Mouse (Mus musculus) hematopoietic stem cell, adult 5-6 weeks (primary cell): ENCODE measurements around the gene Pxt1. TPM values are rescaled to one million over a fixed set of nuclear protein-coding genes. Genes with fewer than 3 reads are reported as not detected.

Source experiments
- ATAC-seq, 2 experiments: fragments of 125-278 bp in 1 of 2; replicated peaks in 1 of 2; 2 replicates each; pipeline ENCODE4 v1.8.0; 2016 to 2017; ENCODE audit warnings: inconsistent platforms in 2 of 2, mild to moderate bottlenecking in 2 of 2, moderate number of reproducible peaks in 2 of 2, low read depth in 1 of 2, moderate TSS enrichment in 1 of 2; ENCODE audit not compliant: low FRiP score in 2 of 2, poor library complexity in 2 of 2, severe bottlenecking in 2 of 2, insufficient read depth in 1 of 2, low TSS enrichment in 1 of 2
- total RNA-seq: library from RNA; stranded (forward); fragments of 172-1452, 232-1000 nt; gene quantifications from 2 replicates; pipeline ENCODE4 v1.2.3, GENCODE M21; 2017

Gene Pxt1
- total RNA-seq, 1 experiment from 2014 or later = not detected

DNA sequence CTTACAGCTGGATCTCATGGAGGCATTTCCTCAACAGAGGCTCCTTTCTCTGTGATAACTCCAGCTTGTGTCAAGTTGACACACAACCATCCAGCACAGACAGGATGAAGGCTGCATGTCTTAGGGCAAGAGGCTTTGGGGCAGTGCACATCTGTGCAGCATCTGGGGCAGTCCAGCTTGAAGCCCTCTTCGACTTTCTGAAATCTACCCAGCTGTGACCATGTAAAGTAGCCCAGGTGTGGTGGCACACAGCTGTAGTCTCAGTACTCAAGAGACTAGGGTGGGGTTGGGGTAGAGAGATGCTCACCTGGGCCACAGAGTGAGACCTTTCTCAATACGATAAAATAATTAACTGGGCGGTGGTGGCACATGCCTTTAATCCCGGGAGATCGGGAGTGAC, 45.8 kb downstream of the Pxt1 start:
- ATAC-seq = no peak

DNA sequence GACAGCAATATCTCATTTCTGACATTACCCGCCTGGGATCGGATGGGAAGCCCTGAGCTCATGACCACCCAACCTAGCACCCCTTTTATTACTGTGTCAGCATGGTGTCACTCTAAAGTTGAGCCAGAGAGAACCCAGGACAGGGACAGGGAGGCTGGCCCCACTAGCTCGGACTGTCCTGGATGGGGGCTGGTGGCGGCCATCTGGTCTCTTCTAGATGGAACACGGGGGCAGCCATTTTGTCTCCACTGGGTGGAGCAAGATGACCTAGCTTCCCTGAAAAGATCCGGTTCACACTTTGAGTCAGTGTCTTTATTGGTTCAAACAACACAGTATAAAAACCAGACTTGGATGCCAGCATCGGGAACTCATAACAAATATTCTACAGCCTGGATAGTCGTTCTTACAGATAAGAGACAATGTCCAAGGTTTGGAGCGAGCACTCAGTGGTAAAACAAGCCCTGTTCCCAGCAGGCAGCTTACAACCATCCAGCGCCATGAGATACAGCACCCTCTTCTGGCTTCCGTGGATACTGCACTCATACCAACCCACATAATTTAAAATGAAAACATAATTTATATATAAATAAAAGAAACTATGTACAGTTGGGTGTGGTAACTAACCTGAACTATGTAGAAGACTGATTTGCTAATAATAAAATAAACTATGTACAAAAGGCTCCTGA, 47.4 kb downstream of the Pxt1 start:
- no peak for ATAC-seq

DNA sequence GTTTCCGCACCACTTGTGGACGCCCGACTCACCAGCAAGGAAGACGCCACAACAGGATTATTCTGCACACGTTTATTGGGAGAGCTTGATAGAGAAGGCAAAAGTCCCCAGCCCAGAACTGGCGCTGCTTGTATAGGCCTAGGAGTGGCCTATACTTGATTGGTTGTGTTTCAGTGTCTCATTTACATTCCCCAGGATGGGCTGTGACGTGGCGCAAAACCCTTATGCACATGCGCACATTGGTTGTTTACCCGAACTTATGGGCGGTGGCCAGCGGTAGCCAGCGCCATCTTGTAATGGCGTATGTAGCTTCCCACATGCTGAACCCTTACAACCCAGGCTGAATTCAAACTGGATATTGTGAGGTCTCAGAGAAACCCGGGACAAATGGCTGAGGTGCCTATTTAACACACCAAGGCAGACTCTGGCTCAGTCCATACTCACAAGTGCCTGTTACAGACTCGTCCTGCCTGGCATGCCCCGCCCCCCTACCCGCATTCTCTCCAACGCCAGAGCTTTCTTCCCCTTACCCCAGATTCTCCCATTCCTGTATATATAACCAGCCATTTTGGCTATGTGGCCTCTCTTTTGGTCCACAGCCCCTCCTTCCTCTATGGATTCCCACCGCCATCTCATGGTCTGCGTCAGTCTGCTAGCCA, 48.3 kb downstream of the Pxt1 start:
- ATAC-seq = no peak

DNA sequence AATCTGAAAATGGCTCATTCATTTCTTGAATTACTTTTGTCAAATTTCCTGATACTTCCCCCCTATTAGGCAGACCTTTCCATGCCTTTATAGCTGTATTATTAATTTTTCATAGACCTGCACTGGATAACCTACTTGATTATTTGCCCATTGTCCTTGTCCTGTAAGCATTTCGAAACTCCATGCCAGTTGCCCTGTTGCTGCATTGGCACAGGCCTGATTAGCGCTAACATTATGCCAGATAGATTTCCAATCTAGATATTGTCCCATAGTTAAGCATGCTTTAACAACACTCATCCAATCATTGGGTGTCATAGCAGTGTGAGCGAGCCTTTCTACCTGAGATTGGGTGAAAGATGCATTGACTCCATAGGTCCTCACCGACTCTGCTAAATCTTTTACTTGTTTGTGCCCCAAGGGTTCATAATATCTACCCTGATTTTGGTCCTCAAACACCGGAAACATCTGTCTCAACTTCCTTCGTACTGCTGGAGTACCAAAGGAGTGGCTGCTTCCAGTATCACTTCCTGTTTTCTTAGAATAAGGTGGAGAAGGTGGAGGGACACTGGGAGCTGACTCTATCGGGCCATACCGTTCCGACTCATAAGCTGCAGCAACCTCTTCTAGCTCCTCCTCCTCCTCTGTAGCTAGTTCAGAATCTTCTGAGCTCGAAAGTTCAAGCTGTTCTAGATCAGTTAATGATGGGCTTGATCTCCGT, 49.4 kb downstream of the Pxt1 start:
- peak; percentile 92 to 96 for ATAC-seq

DNA sequence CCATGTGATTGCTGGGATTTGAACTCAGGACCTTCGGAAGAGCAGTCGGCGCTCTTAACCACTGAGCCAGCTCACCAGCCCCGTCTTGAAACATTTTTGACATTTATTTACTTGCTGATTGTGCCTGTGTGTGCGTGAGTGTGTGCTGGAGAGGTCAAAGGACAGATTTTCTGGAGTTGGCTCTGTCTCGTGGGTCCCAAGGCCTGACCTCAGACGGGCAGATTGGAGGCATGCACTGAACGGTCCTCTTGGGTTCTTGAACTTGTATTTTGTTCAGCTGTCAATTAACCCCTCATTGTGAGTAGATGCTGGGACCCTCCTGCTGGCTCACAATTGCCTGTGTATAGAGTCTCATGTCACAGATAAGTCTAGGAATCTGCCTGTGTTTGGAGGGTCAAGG, 57.4 kb downstream of the Pxt1 start:
- ATAC-seq = no peak

DNA sequence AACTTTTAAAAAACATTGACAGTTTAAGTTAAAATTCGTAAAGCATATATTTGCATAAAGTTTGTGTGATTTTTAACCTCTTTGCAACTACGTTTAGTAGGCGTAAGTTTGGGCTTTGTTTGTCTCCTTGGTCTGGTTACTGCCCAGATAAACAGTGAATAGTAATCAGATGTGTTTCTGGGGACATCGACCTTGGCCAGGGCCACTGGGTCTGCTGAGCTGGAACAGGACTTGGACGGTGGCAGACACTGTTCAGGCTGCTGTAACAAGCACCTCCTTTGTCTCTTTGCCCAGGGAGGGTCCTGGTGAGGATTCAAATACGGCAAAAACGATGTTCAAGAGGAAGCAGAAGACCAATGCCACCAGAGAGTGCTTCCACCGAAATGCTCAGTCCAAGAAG, 58.4 kb downstream of the Pxt1 start:
- no peak for ATAC-seq

Other genes with a start within 250 kb of the Pxt1 start
- 3.9 and 5.7 TPM in 2 replicates for gene AC170998.1, start 217.8 kb downstream of the Pxt1 start, total RNA-seq
- 5.6 and 9.4 TPM in 2 replicates for gene Mapk13, start 174.5 kb downstream of the Pxt1 start, total RNA-seq
- 7.5 and 13.2 TPM in 2 replicates for gene Brpf3, start 142.8 kb downstream of the Pxt1 start, total RNA-seq
- 0.13 and 0.25 TPM in 2 replicates for gene Pnpla1, start 85.4 kb downstream of the Pxt1 start, total RNA-seq
- gene 4930539E08Rik, start 28.5 kb downstream of the Pxt1 start, total RNA-seq = 2.8 and 4.5 TPM in 2 replicates
- gene Kctd20, start 8.1 kb upstream of the Pxt1 start, total RNA-seq = 57.9 and 64.0 TPM in 2 replicates
- 100 and 102 TPM in 2 replicates for gene Stk38, start 64.2 kb upstream of the Pxt1 start, total RNA-seq
- gene Srsf3, start 88.8 kb upstream of the Pxt1 start, total RNA-seq = 716 and 982 TPM in 2 replicates
- gene Cdkn1a, start 147.1 kb upstream of the Pxt1 start, total RNA-seq = 7.1 and 9.0 TPM in 2 replicates
- gene Rab44, start 170.3 kb upstream of the Pxt1 start, total RNA-seq = 27.8 and 58.2 TPM in 2 replicates